Mouse (Mus musculus) T-cell, adult 2 months (primary cell): Measurements from ENCODE around the gene Pacs1.
"Not testable (repeated sequence)": the region's sequence is repeated elsewhere in the genome, so short reads cannot be mapped to it uniquely, and the experiment has no call there.

Experiments used
- DNase-seq: peaks from one replicate; pipeline ENCODE4 v3.0.0; 2022; ENCODE audit warnings: low spot score

Gene Pacs1

DNA sequence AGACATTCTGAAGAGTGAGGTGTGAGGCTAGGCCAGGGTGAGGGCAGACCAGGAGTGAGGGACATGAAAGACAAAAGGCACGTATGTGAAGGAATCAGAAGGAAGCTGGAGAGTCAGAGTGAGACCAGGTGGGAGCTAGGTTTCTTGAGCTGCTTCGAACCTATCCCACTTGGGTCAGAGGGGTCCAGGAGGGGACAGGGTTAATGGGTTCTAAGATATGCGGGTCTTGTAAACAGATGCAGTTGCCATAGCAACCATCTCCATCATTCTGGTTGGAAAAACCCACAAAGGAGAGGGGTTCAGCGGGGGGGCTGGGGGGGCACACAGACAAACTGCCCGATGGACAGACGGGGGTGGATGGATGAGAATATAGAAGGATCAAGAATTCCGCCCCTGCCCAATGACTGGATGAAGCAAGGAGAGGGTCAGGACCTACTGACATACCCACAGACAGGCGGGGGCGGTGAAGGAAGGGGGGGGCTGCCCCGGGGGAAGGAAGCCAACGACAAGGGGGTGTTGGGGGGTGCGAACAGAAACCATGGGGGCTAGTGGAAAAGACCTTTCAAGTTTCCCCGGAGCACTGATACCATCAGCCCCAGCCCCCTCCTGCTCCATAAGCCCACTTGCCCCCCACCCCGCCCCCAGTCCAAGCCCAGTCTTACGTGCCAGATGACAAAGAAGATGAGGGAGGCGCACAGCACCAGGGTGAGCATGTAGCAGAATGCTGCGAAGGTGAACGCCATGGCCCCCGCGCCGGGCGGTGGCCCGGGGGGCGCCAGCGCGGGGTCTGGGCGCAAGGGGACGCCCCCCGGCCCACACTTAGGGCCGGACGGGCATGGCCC, 175.2 kb downstream of the Pacs1 start:
- no peak for DNase-seq

GRCm38 (mm10) chr19:5095887-5096474, 176.9 kb downstream of the Pacs1 start:
- DNase-seq: no peak

GRCm38 (mm10) chr19:5094746-5095417, 178.0 kb downstream of the Pacs1 start:
- no peak for DNase-seq

GRCm38 (mm10) chr19:5094243-5094632, 178.7 kb downstream of the Pacs1 start:
- DNase-seq: peak; percentile 82

DNA sequence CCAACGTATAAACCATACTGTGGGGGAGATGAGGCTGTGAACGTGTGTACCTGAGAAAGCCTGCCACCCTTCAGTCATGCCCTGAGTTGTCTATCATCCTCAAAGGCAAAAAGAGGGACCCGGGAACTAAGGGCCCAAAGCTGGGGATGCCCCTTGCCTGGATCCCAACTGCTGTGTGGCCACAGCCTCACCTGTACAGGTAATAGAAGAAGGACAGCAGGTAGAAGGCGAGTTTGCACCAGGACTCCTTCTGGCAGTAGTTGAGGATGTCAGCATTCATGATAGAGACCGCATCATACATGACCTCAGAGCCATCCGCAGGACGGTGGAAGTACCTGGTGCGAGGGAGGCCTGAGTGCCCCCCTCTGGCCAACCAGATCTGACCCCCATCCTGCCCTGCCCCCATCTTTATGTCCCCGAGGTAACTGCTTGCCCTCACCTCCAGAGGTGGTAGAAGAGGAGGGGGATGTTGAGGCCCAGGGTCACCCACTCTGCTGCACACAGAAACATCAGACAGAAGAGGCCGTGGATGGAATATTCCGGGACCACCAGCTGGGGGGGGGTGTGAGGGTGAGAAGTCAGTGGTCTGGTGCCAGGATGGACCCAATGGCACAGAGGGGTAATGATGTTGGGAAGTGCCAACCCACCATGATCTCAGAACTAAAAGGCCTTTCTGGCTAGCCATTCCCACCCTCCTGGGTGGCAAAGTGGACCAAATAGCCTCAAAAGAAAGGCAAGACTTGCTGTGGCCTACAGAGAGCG, 179.3 kb downstream of the Pacs1 start:
- DNase-seq: no peak

- DNase-seq: no peak
Observed at GRCm38 (mm10) chr19:5092083-5092482, 180.8 kb downstream of the Pacs1 start.

- no peak for DNase-seq
Observed at GRCm38 (mm10) chr19:5089324-5089723, 183.6 kb downstream of the Pacs1 start.

- DNase-seq: peak; percentile 97
Observed at GRCm38 (mm10) chr19:5087884-5088728, 184.8 kb downstream of the Pacs1 start, which contains the start of gene Yif1a. Gene Yif1a, plus strand, starts transcription at chr19:5088538.

DNA sequence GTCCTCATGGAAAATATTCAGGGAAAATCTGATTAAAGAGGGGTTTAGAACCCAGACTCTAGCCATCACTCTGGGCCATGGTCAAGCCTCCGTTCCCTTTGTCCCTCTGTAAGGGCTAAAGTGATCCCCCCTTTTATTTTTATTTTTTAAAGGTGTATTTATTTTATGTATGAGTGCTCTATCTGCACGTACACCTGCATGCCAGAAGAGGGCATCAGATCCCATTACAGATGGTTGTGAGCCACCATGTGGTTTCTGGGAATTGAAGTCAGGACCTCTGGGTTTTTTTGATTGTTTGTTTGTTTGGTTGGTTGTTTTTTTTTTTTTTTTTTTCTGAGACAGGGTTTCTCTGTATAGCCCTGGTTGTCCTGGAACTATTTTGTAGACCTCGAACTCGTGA, 186.4 kb downstream of the Pacs1 start:
- DNase-seq: not testable (repeated sequence)

GRCm38 (mm10) chr19:5085145-5085863, 187.6 kb downstream of the Pacs1 start, which contains the start of gene Tmem151a:
Gene Tmem151a, minus strand, starts transcription at chr19:5085531.
- no peak for DNase-seq

DNA sequence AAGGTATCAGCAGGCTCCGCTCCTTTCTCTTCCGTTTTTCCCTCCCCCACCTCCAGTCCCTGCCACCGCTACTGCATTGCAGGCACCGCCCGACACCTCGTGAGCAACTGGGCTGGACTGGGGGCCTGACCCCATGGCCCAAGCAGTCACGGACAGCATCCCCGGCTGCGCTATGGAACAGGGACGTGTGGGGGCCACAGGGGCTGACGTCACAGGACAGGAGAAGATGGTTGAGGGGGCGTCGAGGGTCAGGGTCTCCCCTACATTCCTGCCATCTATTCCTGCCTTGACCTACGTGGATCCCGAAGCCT, 188.1 kb downstream of the Pacs1 start:
- DNase-seq: no peak

- no peak for DNase-seq
Observed at GRCm38 (mm10) chr19:5083961-5084833, 188.7 kb downstream of the Pacs1 start.
